Mouse (Mus musculus) liver, embryonic 14 days (tissue): ENCODE measurements around the gene Ifrd2. TPM values are rescaled to one million over a fixed set of nuclear protein-coding genes. Genes with fewer than 3 reads are reported as not detected.

Experiments
- polyA plus RNA-seq: library from polyadenylated mRNA; depleted of rRNA; stranded (reverse); fragments of >200 nt; gene quantifications from 2 replicates; pipeline ENCODE4 v1.2.3, GENCODE M21; 2012; rRNA removed

Ifrd2 gene
- 117 and 130 TPM in 2 replicates for polyA plus RNA-seq

DNA sequence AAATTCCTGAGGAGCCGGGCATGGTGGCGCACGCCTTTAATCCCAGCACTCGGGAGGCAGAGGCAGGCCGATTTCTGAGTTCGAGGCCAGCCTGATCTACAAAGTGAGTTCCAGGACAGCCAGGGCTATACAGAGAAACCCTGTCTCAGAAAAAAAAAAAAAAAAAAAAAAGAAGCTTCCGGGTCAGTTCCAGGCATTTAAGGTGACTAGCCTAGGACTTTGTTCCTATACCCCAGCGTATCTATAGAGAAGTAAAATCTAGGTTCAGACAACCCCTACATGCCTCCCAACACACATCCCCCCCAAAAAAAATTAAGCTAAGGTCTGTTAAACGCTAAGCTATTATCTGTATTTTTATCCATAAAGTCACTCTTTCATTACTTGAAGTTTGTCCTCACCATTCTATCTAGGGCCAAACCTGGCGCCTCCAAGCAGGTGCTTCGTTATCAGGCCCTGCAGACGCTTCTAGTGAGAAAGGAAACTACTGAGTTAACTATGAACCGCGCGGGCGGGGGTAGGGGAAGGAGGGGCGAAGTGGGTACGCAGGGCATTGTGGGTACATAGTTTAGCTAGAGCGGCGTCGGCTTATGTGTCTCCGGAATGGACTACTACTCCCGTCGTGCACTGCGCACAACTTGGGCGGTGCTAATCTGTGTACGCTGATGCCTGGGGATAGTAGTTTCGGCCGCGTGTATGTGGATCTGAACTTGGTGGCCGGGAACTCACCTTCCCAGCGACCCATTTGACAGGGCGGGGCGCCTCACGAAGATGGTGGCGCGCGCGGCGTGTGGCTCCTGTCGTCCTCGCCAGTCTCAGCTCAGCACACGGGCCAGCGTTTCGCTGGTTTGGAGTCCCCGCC is at the start of gene Ifrd2:
Gene Ifrd2, plus strand, starts transcription at position 669 of the 859 bp plus-strand sequence.

DNA sequence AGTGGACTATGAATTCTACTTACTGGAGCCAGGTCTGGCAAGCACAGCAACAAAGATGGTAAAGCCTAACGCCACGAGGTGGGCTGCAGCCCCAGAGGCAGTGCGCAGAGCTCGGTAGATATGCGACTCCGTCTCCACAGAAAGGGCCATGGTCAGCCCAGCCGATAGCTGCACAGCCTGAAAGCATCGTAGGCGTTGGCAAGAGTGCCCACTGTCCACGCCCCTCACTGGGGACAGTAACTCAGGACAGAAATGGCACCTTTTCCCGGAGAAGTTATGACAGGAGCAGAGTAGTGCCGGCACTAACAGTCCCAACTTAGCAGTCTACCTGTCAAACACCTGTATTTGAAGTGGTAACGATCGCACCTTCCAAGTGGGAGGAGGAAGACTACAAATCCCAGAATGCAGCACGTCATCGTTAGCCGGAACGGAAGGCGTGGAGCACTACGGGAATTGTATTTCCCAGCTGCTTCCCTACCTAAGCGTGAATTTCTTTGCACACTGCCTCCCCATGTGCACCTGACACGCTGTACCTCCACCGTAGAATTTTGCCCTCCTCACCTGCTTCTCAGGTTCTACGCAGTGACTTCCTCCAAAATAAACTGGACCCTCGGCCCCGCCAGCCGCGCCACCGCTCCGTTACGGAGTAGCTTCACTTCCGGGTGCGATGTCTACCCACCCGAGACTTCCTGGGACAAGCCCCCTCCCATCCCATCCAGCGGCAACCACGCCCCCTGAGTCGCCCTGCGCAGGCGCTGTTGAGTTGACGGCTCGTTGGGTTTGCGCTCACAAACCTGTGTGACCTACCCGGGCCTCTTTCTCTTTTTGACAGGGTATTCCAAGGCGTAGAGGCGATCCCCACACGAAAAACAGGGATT is 45.7 kb upstream of the Ifrd2 start, which contains the start of the genes Cyb561d2 and Nprl2:
Gene Cyb561d2, minus strand, starts transcription at position 720 of the 878 bp plus-strand sequence.
Gene Nprl2, plus strand, starts transcription at position 753 of the 878 bp plus-strand sequence.

DNA sequence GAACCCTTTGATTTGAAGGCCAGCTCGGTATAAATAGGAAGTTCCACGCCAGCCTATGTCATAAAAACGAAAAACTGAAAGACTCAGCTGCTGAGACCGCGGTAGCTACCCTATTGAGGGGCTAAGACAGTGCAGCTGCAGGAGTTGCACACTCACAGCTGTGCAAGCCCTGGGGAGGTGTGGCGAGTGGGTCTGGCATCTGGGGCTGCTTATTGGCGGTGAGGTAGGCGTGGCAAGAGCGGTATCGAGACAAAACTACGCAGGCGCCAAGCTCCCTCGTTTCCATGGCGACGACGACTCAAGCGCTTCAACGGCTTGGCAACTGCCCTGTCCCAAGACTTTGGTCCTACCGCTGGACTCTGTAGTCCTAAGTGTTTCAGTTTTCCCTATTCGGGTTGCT is 40.4 kb upstream of the Ifrd2 start, which contains the start of gene Zmynd10:
Gene Zmynd10, plus strand, starts transcription at position 273 of the 400 bp plus-strand sequence.

DNA sequence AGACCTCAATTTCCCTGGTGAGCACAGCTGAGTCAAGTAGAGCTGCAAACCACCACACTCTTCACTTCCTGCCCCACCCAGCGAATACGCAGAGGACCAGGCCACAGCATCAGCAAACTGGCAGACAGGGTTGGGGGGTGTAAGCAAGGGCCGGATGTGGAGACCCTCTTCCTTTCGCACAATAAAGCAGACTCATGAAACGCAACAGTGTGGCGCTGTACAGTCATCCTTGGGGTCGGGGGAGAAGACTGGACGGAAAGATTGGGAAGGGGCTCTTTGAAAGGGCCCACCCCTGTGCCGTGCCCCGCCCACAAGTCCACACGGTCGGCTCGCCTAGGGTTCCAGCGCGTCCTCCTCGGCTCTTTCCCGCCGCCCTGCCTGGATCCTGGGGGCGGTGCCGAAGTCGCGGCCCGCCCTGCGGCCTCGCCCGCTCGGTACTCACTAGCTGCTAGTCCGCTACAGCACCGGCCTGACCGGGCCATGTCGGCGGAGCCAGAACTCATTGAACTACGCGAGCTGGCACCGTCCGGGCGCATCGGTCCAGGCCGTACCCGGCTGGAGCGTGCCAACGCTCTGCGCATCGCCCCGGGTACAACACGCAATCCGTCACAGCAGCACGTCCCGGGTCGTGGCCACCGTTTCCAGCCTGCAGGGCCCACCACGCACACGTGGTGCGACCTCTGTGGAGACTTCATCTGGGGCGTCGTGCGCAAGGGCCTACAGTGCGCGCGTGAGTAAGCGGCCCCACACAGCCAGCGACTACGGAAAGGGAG is 36.1 kb upstream of the Ifrd2 start, which contains the start of gene Rassf1:
Gene Rassf1, plus strand, starts transcription at position 439 of the 773 bp plus-strand sequence.

DNA sequence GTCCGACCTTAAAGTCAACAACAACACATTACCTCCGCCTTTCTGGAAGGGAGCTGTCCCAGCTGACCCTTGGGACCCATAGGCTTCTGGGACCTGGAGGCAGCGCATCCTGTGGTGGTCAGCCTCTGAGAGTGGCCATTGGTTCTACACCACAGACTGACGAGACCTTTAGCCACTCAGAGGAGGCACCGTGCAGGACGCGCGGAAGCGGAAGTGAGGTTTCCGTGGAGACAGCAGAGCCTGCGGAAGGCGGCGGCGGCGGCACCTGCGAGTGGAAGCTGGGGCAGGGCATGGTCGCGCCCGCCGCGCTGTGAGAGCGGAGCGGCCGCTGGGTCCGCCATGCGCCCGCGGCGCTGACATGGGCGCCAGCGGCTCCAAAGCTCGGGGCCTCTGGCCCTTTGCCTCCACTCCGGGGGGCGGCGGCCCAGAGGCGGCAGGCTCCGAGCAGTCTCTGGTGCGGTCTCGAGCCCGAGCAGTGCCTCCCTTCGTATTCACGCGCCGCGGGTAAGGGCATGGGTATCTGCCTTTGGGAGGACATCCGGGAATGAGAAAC is 24.3 kb upstream of the Ifrd2 start, which contains the start of gene Tusc2:
Gene Tusc2, plus strand, starts transcription at position 227 of the 553 bp plus-strand sequence.

DNA sequence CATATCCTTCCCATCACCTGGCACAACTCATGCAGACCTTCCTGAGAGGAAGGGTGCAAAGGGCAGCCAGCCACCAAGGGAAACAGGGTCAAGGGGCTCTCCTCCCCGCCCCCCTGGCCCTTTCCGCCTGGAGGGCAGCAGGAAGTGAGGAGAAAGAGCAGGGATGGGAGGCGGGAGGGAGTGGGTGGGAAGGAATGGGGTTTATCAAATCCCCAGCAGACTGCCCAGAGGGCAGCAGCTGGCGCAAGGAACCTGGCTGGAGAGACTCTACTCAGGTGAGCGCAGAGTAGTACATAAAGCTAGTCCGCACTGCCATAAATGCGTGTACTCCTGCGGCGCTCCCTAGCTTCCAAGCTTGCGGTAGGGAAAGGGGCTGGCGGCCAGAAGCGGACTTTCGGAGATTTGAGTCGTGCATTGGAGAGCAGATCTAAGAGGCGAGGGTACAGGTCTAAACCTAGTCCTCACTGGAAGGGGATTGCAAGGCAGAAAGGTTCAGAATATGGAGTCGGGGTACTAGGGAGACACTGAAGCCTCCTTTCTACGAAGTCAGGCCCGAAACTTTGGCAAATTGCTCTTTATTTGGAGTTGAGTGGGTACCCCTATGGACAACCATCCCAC is 19.6 kb upstream of the Ifrd2 start, which contains the start of gene Hyal2:
Gene Hyal2, plus strand, starts transcription at position 244 of the 618 bp plus-strand sequence.

DNA sequence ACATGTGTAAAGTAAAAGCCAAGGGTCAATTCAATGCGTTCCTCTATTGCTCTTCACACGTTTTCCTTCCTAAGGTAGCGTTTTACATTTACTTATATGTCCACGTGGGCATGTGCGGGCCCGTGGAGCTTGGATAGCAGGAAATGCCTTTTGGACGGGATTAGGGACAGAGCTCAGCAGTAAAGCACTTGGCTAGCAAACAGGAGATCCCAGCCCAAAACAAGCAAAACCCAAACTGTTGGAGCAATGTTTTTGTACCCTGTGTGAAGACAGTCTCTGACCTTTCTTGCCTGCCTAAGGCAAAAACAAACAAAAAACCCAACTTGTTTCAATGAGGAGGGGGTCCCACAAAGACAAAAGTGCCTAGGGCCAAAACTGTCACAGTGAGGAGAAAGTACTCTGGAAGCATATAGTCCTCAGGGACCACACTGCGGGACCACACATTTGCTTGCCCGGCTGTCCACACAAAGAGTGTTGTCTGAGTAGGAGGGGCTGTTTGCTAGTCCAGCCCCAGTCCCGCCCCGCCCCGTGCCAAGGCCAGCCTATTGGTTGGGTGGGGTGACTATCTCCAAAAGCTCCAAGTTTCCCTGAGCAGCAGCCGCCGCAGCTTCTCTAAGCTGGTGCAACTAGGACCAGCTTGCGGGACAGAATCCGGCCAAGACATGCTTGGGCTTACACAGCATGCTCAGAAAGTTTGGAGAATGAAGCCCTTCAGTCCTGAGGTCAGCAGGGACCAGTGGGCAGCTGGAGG is 10.9 kb upstream of the Ifrd2 start, which contains the start of gene Hyal1:
Gene Hyal1, plus strand, starts transcription at position 571 of the 751 bp plus-strand sequence.

DNA sequence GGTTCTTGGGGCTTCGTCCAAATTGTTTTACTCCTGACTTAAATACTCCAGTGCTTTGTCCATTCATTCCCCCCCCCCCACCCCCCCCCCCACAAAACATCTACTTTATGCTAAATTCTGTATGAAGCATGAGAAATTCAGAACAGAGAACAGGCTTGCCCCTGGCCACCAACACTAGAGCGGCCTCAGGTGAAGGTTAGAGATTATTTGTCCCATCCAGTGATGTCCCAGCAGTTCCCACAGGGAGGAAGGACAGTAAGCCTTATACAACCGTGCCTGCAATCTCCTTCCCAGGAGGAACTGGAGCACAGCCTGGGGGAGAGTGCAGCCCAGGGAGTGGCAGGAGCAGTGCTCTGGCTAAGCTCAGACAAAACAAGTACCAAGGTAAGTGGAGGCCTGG is 8.9 kb upstream of the Ifrd2 start, which contains the start of gene Naa80:
Gene Naa80, plus strand, starts transcription at position 301 of the 400 bp plus-strand sequence.

DNA sequence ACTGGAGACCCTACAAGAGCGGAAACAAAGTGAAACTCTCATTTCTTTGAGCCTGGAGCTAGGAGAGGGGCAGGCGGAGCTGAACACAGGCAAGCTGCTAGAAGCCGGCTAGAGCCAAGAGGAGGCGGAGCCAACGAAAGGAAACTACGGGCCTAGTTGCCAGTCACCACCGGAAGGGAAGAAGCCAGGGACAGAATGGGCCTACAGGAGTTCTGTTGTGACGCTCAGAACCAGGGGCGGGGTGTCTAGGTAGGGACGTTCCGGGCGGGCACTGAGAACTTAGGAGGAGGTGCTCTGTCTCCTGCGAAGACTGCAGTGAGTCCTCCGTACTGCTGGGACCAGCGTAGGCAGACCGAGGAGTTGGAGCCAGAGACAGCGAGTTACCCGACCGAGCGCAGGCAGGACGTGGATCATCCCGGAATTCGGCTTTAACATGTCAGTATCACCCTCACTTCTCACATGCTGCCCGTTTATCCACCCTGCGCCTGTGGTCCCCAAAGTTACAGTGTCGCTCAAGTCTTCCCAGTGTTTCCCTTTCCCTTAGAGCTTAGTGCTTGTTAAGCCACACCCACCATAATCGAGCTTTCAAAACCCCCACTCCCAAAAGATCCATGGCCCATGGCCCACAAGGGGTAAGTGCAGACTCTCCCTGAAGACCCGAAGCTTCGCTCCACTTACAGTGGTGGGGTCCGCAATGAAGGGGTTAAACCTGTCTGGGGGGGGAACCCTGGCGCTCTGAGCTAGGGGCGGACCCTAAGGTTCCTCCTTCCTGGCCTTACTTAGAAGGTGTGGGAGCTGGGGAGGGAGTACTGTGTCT is 6.7 kb upstream of the Ifrd2 start, which contains the start of gene Hyal3:
Gene Hyal3, plus strand, starts transcription at position 318 of the 817 bp plus-strand sequence.

DNA sequence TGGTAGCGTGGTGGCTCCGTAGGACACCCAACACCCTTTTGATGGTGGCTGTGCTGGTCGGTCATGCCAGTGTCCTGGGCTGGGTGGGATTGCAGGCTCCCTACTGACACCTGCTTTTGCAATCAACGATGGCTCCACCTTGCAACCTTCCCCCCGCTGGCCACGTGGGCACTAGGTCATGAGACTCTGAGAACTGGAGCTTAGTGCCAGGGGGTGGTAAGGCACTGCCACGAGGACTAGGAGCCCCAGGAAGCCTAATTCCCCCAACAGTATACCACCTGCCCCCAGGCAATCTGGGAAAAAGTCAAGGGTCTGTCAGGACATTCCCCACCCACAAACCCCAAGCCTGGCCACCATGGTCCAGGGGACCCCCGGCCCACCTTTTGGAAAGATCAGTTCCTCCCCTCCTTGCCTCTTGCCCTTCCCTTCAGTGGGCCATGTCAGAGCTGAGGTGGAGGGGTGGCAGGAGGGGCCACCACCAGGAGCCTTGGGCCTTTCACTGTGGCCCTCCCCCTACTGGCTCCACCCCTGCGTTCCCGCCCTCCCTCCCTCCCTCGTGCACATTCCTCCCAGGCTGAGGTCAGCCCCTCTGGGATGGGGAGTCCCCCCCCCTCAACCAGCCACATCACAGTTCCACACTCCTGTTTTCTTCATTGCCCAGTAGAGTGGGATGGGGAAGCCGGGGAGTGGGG is 21.4 kb downstream of the Ifrd2 start, which contains the start of gene Sema3b:
Gene Sema3b, minus strand, starts transcription at position 489 of the 692 bp plus-strand sequence.

DNA sequence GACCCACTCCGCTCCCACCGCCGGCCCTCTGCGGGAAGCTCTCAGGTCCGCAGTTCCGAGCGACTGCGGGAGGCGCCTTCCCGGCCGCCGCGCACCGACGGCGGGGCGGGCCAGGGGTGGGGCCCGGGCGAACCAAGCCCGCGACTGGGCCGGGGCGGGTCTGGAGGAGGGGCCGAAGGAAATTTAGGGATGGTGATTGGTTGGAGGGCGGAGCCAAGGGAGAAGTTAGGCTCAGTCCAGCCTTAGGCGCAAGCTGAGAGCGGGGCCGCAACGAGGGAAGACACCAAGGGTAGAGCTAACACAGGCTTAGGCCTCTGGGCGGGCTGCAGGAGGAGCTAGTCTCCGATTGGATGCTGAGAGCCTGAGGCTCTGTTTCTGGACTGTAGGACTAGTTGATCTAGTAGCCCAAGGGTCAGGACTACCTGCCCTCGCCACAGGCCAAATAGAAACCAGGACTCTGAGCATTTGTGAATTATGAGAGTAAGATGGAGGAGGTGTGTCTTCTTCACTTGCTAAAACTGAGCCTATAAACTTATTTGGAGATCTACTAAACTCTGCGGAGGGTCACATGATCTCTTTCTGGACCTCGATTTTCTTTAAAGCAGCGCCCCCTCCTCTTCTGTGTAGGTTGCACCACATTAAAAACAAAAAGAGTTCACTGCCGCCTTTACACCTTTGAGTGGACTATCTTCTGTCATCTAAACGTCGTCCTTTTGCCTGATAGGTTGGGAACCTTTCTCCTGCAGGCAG is 48.0 kb downstream of the Ifrd2 start, which contains the start of gene Gnai2:
Gene Gnai2, minus strand, starts transcription at position 89 of the 750 bp plus-strand sequence.

Other genes with a start within 250 kb of the Ifrd2 start
- gene Hemk1, start 249.3 kb upstream of the Ifrd2 start, polyA plus RNA-seq = 2.7 and 3.2 TPM in 2 replicates
- gene 6430571L13Rik, start 247.0 kb upstream of the Ifrd2 start, polyA plus RNA-seq = 0.07 and 0.10 TPM in 2 replicates
- gene Cacna2d2, start 188.0 kb upstream of the Ifrd2 start, polyA plus RNA-seq = 0.02 and 0.03 TPM in 2 replicates
- gene Tmem115, start 53.7 kb upstream of the Ifrd2 start, polyA plus RNA-seq = 6.5 and 7.8 TPM in 2 replicates
- 9.6 and 9.8 TPM in 2 replicates for gene Cyb561d2, start 45.4 kb upstream of the Ifrd2 start, polyA plus RNA-seq
- gene Nprl2, start 45.4 kb upstream of the Ifrd2 start, polyA plus RNA-seq = 9.9 and 10.8 TPM in 2 replicates
- gene Zmynd10, start 40.3 kb upstream of the Ifrd2 start, polyA plus RNA-seq = 0.14 and 0.29 TPM in 2 replicates
- gene Rassf1, start 36.1 kb upstream of the Ifrd2 start, polyA plus RNA-seq = 14.2 and 15.7 TPM in 2 replicates
- 19.4 and 22.3 TPM in 2 replicates for gene Tusc2, start 24.4 kb upstream of the Ifrd2 start, polyA plus RNA-seq
- 19.0 and 20.3 TPM in 2 replicates for gene Hyal2, start 19.7 kb upstream of the Ifrd2 start, polyA plus RNA-seq
- 1.1 and 1.3 TPM in 2 replicates for gene Hyal1, start 10.7 kb upstream of the Ifrd2 start, polyA plus RNA-seq
- 9.6 and 12.1 TPM in 2 replicates for gene Naa80, start 8.8 kb upstream of the Ifrd2 start, polyA plus RNA-seq
- 0.44 and 0.53 TPM in 2 replicates for gene Hyal3, start 6.8 kb upstream of the Ifrd2 start, polyA plus RNA-seq
- 0.17 and 0.54 TPM in 2 replicates for gene Sema3b, start 21.6 kb downstream of the Ifrd2 start, polyA plus RNA-seq
- gene Gnai2, start 47.7 kb downstream of the Ifrd2 start, polyA plus RNA-seq = 115 and 121 TPM in 2 replicates
- gene Slc38a3, start 81.9 kb downstream of the Ifrd2 start, polyA plus RNA-seq = 16.5 and 19.2 TPM in 2 replicates
- gene Gnat1, start 92.1 kb downstream of the Ifrd2 start, polyA plus RNA-seq = 0.02 TPM in 1 of 2 replicates, not detected in the other
- gene Sema3f, start 122.8 kb downstream of the Ifrd2 start, polyA plus RNA-seq = 2.7 and 2.8 TPM in 2 replicates
- 38.0 and 39.9 TPM in 2 replicates for gene Rbm5, start 183.4 kb downstream of the Ifrd2 start, polyA plus RNA-seq